Mouse (Mus musculus) ovary, postnatal 10 days (tissue): ENCODE measurements around the gene Vmn2r62.
"Not testable (repeated sequence)": the region's sequence is repeated elsewhere in the genome, so short reads cannot be mapped to it uniquely, and the experiment has no call there.

Experiments used
- DNase-seq: peaks from one replicate; pipeline ENCODE4 v3.0.0; 2022; ENCODE audit warnings: low spot score

Vmn2r62 gene

DNA sequence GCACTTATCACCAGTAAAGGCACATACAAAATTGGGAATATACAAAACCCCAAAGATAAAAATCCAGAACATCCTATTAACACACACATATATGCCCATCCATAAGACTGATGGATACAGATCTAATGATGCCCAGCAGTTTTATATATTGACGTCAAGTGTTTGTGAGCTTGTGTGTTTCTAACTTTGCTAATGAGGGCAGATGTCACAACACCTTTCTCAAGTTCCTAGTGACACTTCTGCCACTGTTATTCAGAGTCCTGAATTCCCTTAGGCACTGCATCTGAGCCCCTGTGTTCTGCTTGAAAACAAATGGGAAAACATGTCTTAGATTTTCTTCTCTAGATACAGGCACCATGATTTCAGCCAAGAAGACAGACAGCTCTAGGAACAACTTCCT lies at the start of gene Vmn2r62:
Gene Vmn2r62 (minus strand): TSS at position 101 of the 400 bp plus-strand sequence.
- not testable (repeated sequence) for DNase-seq

DNA sequence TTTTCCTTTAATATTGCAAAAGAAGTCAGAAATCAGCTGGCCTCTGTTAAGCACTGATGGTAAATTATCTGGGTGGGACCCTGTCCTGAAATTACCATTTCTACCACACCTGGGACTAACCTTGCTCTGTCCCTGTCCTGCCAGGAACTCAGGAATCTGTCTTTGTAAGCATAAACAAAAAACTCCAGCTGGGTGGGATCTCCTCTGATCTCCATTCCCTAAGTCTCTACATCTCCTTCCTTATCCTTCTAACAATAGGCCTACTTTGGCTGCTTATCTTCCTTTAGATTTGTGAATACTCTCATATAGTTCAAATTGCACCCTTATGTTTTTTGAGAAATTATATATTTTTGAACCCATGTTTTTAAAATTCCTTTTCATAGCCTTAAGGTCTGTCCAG lies 45.0 kb upstream of the Vmn2r62 start:
- not testable (repeated sequence) for DNase-seq

DNA sequence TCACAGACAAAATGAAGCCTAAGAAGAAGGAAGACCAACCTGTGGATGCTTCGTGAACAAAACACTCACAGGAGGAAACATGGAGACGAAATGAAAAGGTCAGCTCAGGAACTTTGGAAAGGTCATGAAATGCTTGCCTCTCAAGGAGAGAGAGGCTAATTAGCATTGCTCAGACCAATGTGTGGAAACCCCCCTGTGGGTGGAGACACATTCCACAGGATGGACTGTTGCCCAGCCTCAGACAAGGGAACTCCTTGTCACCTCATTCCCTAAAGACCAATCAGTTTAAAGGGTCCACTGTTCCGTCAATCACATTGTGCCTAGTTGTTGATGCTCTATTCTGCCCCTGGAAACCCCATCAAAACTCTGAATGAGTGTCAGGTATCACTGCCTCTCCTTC lies 38.9 kb upstream of the Vmn2r62 start:
- DNase-seq: no peak

DNA sequence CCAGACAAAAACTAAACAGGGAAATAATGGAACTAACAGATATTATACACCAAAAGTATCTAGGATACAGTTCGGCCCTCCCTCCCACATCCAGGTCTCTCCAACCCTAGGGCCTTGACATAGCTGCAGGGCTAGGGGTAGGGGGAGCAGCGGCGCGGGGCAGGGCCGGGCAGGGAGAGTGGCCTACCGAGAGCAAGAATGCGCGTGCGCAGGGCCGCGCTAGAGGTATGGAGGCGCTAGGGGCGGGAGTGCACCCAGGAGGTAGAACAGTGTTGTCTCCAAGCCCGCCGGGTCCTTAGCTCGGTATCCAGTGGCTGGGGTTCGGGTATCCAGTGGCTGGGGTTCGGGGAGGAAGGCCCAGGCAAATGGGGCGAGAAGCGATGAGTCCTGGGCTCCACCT lies 43.5 kb downstream of the Vmn2r62 start:
- no peak for DNase-seq

DNA sequence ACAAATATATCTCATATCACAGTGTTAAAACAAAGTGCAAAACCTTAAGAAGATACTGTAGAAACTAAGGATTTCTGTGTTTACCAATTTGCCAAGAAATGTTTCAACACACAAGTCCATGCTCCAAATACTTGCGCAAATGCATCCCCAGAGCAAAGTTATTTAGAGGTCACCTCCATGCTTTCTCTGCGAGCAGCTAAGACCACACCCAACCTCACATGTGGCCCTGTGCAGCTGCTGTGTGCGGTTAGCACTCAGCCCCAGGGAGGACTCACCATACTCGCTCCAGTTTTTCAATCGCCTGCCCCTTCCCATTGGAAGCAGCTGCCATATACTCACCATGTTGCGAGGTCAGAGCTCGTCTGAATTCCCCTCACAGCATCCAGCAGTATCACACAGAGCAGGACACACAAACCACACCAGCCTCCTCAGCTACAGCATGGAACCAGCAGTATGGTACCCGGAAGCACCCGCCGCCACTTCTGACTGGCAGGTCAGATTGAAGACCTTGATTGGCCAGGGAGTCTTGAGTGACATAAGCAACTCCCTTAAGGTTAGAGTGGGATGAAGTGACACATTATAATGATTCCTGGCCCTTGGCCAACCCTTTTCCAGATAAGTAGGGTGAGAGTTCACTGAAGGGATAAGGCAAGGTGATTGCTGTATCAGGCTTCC lies 54.7 kb downstream of the Vmn2r62 start:
- no peak for DNase-seq

DNA sequence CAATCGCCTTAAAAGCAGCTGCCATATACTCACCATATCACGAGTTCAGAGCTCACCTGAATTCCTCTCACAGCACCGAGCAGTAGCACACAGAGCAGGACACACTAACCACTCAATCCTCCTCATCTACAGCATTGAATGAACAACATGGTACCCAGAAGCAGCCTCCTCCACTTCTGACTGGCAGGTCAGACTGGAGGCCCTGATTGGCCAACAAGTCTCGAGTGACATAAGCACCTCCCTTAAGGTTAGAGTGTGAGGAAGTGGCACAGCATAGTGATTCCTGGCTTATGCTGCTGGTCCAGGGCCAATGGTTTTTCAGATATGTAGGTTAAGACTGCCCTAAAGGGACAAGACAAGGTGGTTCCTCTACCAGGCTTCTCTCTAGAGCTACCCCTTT lies 66.4 kb downstream of the Vmn2r62 start, which contains the start of gene Gm17067:
Gene Gm17067 (minus strand): TSS at position 101 of the 400 bp plus-strand sequence.
- not testable (repeated sequence) for DNase-seq
